Mouse (Mus musculus) cerebellum, postnatal 25 days (tissue): ENCODE results near the gene Itpr3.

Experiments
- DNase-seq, 2 experiments: peaks; one replicate each; pipeline ENCODE4 v3.0.0; 2021; ENCODE audit warnings: mixed read lengths in 2 of 2

The Itpr3 gene

GRCm38 (mm10) chr17:27038335-27039050 lies 18.6 kb upstream of the Itpr3 start:
- DNase-seq = peak in 1 of 2 experiments; percentile 25

- DNase-seq = no peak
These were observed 17.5 kb upstream of the Itpr3 start for GRCm38 (mm10) chr17:27039432-27040102.

GRCm38 (mm10) chr17:27040304-27041045 lies 16.6 kb upstream of the Itpr3 start:
- DNase-seq = peak in 1 of 2 experiments; percentile 21

- no peak for DNase-seq
These were observed 15.9 kb upstream of the Itpr3 start for GRCm38 (mm10) chr17:27041046-27041786.

- no peak for DNase-seq
These were observed 15.4 kb upstream of the Itpr3 start for GRCm38 (mm10) chr17:27041787-27042055.

GRCm38 (mm10) chr17:27042840-27043239 lies 14.3 kb upstream of the Itpr3 start:
- DNase-seq = no peak

GRCm38 (mm10) chr17:27045164-27045563 lies 11.9 kb upstream of the Itpr3 start:
- DNase-seq = no peak

GRCm38 (mm10) chr17:27047762-27048444 lies 9.2 kb upstream of the Itpr3 start:
- no peak for DNase-seq

- no peak for DNase-seq
These were observed 8.5 kb upstream of the Itpr3 start for GRCm38 (mm10) chr17:27048445-27049239.

- no peak for DNase-seq
These were observed 6.3 kb upstream of the Itpr3 start for GRCm38 (mm10) chr17:27050853-27051252.

GRCm38 (mm10) chr17:27051514-27051913 lies 5.6 kb upstream of the Itpr3 start:
- DNase-seq = no peak

GRCm38 (mm10) chr17:27056170-27056569 lies 934 bp upstream of the Itpr3 start:
- DNase-seq = no peak

GRCm38 (mm10) chr17:27057517-27058055 lies 482 bp downstream of the Itpr3 start:
- DNase-seq = no peak

GRCm38 (mm10) chr17:27060698-27061097 lies 3.6 kb downstream of the Itpr3 start:
- DNase-seq = no peak

GRCm38 (mm10) chr17:27061727-27062126 lies 4.6 kb downstream of the Itpr3 start:
- no peak for DNase-seq

- no peak for DNase-seq
These were observed 5.6 kb downstream of the Itpr3 start for GRCm38 (mm10) chr17:27062684-27063083.

GRCm38 (mm10) chr17:27063717-27064116 lies 6.6 kb downstream of the Itpr3 start:
- DNase-seq = no peak

GRCm38 (mm10) chr17:27064195-27064594 lies 7.1 kb downstream of the Itpr3 start:
- no peak for DNase-seq

GRCm38 (mm10) chr17:27066065-27066464 lies 9.0 kb downstream of the Itpr3 start:
- DNase-seq = no peak

- DNase-seq = no peak
These were observed 12.0 kb downstream of the Itpr3 start for GRCm38 (mm10) chr17:27069071-27069470.

GRCm38 (mm10) chr17:27070913-27071312 lies 13.8 kb downstream of the Itpr3 start:
- peak; percentile 46 to 56 for DNase-seq
